Mouse (Mus musculus): ENCODE results near the gene Tekt5.

GRCm38 (mm10) chr16:10355004-10355403 is 40.3 kb downstream of the Tekt5 start:
- TF ChIP-seq CTCF (IDR thresholded peaks at IDR 0.05; ENCODE audit: borderline replicate concordance, insufficient read depth, low read depth, low read length), result no peak
- TF ChIP-seq POLR2A (IDR thresholded peaks at IDR 0.05; ENCODE audit: borderline replicate concordance, insufficient read depth, low read length), result no peak
